Mouse (Mus musculus): ENCODE data around the gene Atg7. TPM values are rescaled to one million over a fixed set of nuclear protein-coding genes. Genes with fewer than 3 reads are reported as not detected.

Atg7 gene
- polyA plus RNA-seq, 1 experiment, result 14.7 TPM

GRCm38 (mm10) chr6:114676091-114676490 is 33.2 kb downstream of the Atg7 start:
- Histone ChIP-seq H3K4me3 (ENCODE audit: insufficient read depth, poor library complexity, severe bottlenecking) (no peak overlapping the region), H3K27me3 (ENCODE audit: control insufficient read depth, insufficient read depth, insufficient read length) (no peaks in the 10 kb centered on the region), H3K79me2 (ENCODE audit: control insufficient read depth, insufficient read depth) (no peaks in the 10 kb centered on the region), H3K36me3 (ENCODE audit: control insufficient read depth, insufficient read depth) (no peaks in the 10 kb centered on the region), H3ac (ENCODE audit: control insufficient read depth, insufficient read length, low read depth) (no peak overlapping the region), H3K79me3 (ENCODE audit: low read depth) (no peaks in the 10 kb centered on the region)
- no peak for TF ChIP-seq MAX (IDR thresholded peaks at IDR 0.05)
- no peak for TF ChIP-seq CTCF (IDR thresholded peaks at IDR 0.05; ENCODE audit: control insufficient read depth, insufficient read depth, insufficient read length)
- TF ChIP-seq CEBPB (IDR thresholded peaks at IDR 0.05; ENCODE audit: low read depth), result no peak
- TF ChIP-seq FOSL1 (IDR thresholded peaks at IDR 0.05; ENCODE audit: insufficient read depth, low read length, poor library complexity, severe bottlenecking), result no peak
- no peak for TF ChIP-seq MYOD1 (IDR thresholded peaks at IDR 0.05; ENCODE audit: control insufficient read depth, insufficient read length, low read depth)

DNA sequence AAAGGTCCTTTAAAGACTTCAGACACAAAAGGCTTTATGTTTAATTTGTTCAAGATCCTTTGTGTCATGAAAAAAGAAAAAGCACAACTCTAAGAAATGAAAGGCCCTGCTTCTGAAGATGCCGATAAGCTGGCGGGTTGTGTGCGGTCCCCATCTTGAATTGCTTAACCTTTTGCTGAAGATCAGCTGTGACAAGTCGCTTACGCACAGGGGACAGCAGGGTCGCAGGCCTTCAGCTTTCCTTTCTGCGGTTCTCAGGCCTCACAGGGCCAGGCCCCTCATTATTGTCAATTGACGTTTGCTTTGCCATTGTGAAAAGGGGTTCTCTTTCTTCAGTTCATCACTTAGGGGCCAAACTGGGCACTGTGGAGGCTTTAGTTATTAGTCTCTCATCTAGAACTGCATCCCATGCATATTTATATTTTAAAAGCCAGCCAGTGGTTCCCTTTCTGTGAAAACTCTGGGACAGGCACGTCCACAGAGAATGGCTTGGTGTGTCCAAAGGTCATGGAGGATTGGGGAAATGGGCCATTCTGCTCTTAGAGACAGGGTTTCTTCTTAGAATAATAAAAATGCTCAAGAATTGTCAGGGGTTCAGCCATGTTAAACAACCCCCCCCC is 39.3 kb downstream of the Atg7 start:
- no peak overlapping the region for H3K4me3 ChIP-seq (ENCODE audit: insufficient read depth, poor library complexity, severe bottlenecking)
- no peaks in the 10 kb centered on the region for H3K27me3 ChIP-seq (ENCODE audit: control insufficient read depth, insufficient read depth, insufficient read length)
- H3ac ChIP-seq (ENCODE audit: control insufficient read depth, insufficient read length, low read depth), result no peak overlapping the region
- H3K36me3 ChIP-seq (ENCODE audit: control insufficient read depth, insufficient read depth), result no peaks in the 10 kb centered on the region
- H3K79me3 ChIP-seq (ENCODE audit: low read depth), result no peaks in the 10 kb centered on the region
- TF ChIP-seq CEBPB (IDR thresholded peaks at IDR 0.05; ENCODE audit: low read depth) (no peak), USF1 (IDR thresholded peaks at IDR 0.05; ENCODE audit: low read depth) (no peak), MAX (IDR thresholded peaks at IDR 0.05) (no peak), MYOD1 (IDR thresholded peaks at IDR 0.05; ENCODE audit: control insufficient read depth, insufficient read length, low read depth) (no peak), MYOG (IDR thresholded peaks at IDR 0.05; ENCODE audit: control insufficient read depth, extremely low read depth, insufficient read length) (no peak), FOSL1 (IDR thresholded peaks at IDR 0.05; ENCODE audit: insufficient read depth, low read length, poor library complexity, severe bottlenecking) (no peak), CTCF (IDR thresholded peaks at IDR 0.05; ENCODE audit: control insufficient read depth, insufficient read depth, insufficient read length) (no peak)
- no peaks in the 10 kb centered on the region for H3K79me2 ChIP-seq (ENCODE audit: control insufficient read depth, insufficient read depth)

- Histone ChIP-seq H3K4me3 (ENCODE audit: insufficient read depth, poor library complexity, severe bottlenecking) (no peak overlapping the region), H3K79me3 (ENCODE audit: low read depth) (no peaks in the 10 kb centered on the region), H3K36me3 (ENCODE audit: control insufficient read depth, insufficient read depth) (no peaks in the 10 kb centered on the region), H3ac (ENCODE audit: control insufficient read depth, insufficient read length, low read depth) (no peak overlapping the region), H3K27me3 (ENCODE audit: control insufficient read depth, insufficient read depth, insufficient read length) (no peaks in the 10 kb centered on the region), H3K79me2 (ENCODE audit: control insufficient read depth, insufficient read depth) (no peaks in the 10 kb centered on the region)
- TF ChIP-seq CEBPB (IDR thresholded peaks at IDR 0.05; ENCODE audit: low read depth) (no peak), MAX (IDR thresholded peaks at IDR 0.05) (no peak), CTCF (IDR thresholded peaks at IDR 0.05; ENCODE audit: control insufficient read depth, insufficient read depth, insufficient read length) (no peak), MYOG (IDR thresholded peaks at IDR 0.05; ENCODE audit: control insufficient read depth, extremely low read depth, insufficient read length) (no peak), MYOD1 (IDR thresholded peaks at IDR 0.05; ENCODE audit: control insufficient read depth, insufficient read length, low read depth) (no peak), FOSL1 (IDR thresholded peaks at IDR 0.05; ENCODE audit: insufficient read depth, low read length, poor library complexity, severe bottlenecking) (no peak), USF1 (IDR thresholded peaks at IDR 0.05; ENCODE audit: low read depth) (no peak)
Measured at GRCm38 (mm10) chr6:114683741-114684140, 40.8 kb downstream of the Atg7 start.

DNA sequence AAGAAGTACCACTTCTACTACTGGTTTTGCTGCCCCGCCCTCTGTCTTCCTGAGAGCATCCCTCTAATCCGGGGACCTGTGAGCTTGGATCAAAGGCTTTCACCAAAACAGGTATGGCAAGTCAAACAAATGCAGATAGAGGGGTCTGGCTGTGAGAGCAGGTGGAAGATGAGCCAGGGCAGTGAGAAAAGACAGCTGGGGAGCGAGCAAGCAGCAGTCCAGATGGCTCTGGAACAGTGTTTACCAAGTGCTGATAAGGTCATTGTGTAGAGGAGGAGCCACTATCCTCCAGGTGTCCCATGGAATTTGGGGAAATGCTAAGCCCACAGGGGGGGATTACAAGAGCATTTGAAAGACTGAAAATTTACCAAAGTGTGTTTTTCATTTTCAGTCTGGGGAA is 41.5 kb downstream of the Atg7 start:
- Histone ChIP-seq H3ac (ENCODE audit: control insufficient read depth, insufficient read length, low read depth) (no peak overlapping the region), H3K27me3 (ENCODE audit: control insufficient read depth, insufficient read depth, insufficient read length) (no peaks in the 10 kb centered on the region), H3K79me3 (ENCODE audit: low read depth) (no peaks in the 10 kb centered on the region), H3K79me2 (ENCODE audit: control insufficient read depth, insufficient read depth) (no peaks in the 10 kb centered on the region), H3K4me3 (ENCODE audit: insufficient read depth, poor library complexity, severe bottlenecking) (no peak overlapping the region), H3K36me3 (ENCODE audit: control insufficient read depth, insufficient read depth) (no peaks in the 10 kb centered on the region)
- TF ChIP-seq USF1 (IDR thresholded peaks at IDR 0.05; ENCODE audit: low read depth) (no peak), MAX (IDR thresholded peaks at IDR 0.05) (no peak), FOSL1 (IDR thresholded peaks at IDR 0.05; ENCODE audit: insufficient read depth, low read length, poor library complexity, severe bottlenecking) (no peak), CEBPB (IDR thresholded peaks at IDR 0.05; ENCODE audit: low read depth) (no peak), MYOD1 (IDR thresholded peaks at IDR 0.05; ENCODE audit: control insufficient read depth, insufficient read length, low read depth) (no peak), MYOG (IDR thresholded peaks at IDR 0.05; ENCODE audit: control insufficient read depth, extremely low read depth, insufficient read length) (no peak), CTCF (IDR thresholded peaks at IDR 0.05; ENCODE audit: control insufficient read depth, insufficient read depth, insufficient read length) (no peak)

DNA sequence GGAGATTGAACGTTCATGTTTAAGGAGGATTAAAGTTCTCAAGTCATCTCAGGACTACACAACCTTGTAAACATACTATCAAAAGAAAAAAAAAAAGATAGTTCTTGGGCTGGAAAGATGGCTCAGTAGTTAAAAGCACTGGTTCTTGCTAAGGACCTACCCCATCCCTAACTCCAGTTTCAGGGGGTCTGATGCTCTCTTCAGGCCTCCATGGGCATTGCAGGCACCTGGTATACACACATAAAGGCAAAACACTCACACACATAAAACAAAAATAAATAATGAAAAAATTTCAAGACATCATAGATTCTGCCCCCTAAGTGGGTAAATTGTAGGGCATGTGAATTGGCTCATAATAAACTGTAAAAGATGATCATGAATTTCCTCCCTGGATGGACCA is 42.5 kb downstream of the Atg7 start:
- no peak for TF ChIP-seq FOSL1 (IDR thresholded peaks at IDR 0.05; ENCODE audit: insufficient read depth, low read length, poor library complexity, severe bottlenecking)
- TF ChIP-seq CEBPB (IDR thresholded peaks at IDR 0.05; ENCODE audit: low read depth), result no peak
- no peak for TF ChIP-seq MAX (IDR thresholded peaks at IDR 0.05)
- no peak for TF ChIP-seq CTCF (IDR thresholded peaks at IDR 0.05; ENCODE audit: control insufficient read depth, insufficient read depth, insufficient read length)
- TF ChIP-seq MYOG (IDR thresholded peaks at IDR 0.05; ENCODE audit: control insufficient read depth, extremely low read depth, insufficient read length), result no peak
- TF ChIP-seq USF1 (IDR thresholded peaks at IDR 0.05; ENCODE audit: low read depth), result no peak
- no peak for TF ChIP-seq MYOD1 (IDR thresholded peaks at IDR 0.05; ENCODE audit: control insufficient read depth, insufficient read length, low read depth)
- Histone ChIP-seq H3ac (ENCODE audit: control insufficient read depth, insufficient read length, low read depth) (no peak overlapping the region), H3K4me3 (ENCODE audit: insufficient read depth, poor library complexity, severe bottlenecking) (no peak overlapping the region), H3K79me2 (ENCODE audit: control insufficient read depth, insufficient read depth) (no peaks in the 10 kb centered on the region), H3K36me3 (ENCODE audit: control insufficient read depth, insufficient read depth) (no peaks in the 10 kb centered on the region), H3K27me3 (ENCODE audit: control insufficient read depth, insufficient read depth, insufficient read length) (no peaks in the 10 kb centered on the region), H3K79me3 (ENCODE audit: low read depth) (no peaks in the 10 kb centered on the region)

DNA sequence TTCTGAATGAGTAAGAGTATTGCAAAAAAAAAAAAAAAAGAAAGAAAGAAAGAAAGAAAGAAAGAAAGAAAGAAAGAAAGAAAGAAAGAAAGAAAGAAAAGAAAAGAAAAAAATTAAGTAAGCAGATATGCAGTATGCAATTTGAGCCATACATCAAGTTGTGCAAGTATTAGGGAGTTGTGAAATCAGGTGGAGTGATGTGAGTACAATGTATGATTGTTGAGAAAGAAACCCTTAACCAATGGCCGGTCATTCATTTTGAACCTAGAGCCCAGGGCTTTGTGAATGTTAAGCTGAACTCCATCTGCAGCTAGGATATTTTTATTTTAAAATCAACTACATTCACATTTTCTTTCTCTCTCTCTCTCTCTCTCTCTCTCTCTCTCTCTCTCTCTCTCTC is 44.1 kb downstream of the Atg7 start:
- TF ChIP-seq CEBPB (IDR thresholded peaks at IDR 0.05; ENCODE audit: low read depth) (no peak), MYOD1 (IDR thresholded peaks at IDR 0.05; ENCODE audit: control insufficient read depth, insufficient read length, low read depth) (no peak), MAX (IDR thresholded peaks at IDR 0.05) (no peak), CTCF (IDR thresholded peaks at IDR 0.05; ENCODE audit: control insufficient read depth, insufficient read depth, insufficient read length) (no peak), MYOG (IDR thresholded peaks at IDR 0.05; ENCODE audit: control insufficient read depth, extremely low read depth, insufficient read length) (no peak), FOSL1 (IDR thresholded peaks at IDR 0.05; ENCODE audit: insufficient read depth, low read length, poor library complexity, severe bottlenecking) (no peak), USF1 (IDR thresholded peaks at IDR 0.05; ENCODE audit: low read depth) (no peak)
- no peak overlapping the region for H3K4me3 ChIP-seq (ENCODE audit: insufficient read depth, poor library complexity, severe bottlenecking)
- no peaks in the 10 kb centered on the region for H3K27me3 ChIP-seq (ENCODE audit: control insufficient read depth, insufficient read depth, insufficient read length)
- no peak overlapping the region for H3ac ChIP-seq (ENCODE audit: control insufficient read depth, insufficient read length, low read depth)
- no peaks in the 10 kb centered on the region for H3K79me2 ChIP-seq (ENCODE audit: control insufficient read depth, insufficient read depth)
- no peaks in the 10 kb centered on the region for H3K79me3 ChIP-seq (ENCODE audit: low read depth)
- H3K36me3 ChIP-seq (ENCODE audit: control insufficient read depth, insufficient read depth), result no peaks in the 10 kb centered on the region

All from C2C12 (cell line).